Mouse (Mus musculus): Measurements from ENCODE around the gene Tsen54.

- no peak for TF ChIP-seq POLR2A (IDR thresholded peaks at IDR 0.05; ENCODE audit: borderline replicate concordance, extremely low read depth, insufficient read depth, insufficient read length, poor library complexity, severe bottlenecking)
- no peak for TF ChIP-seq CTCF (IDR thresholded peaks at IDR 0.05; ENCODE audit: borderline replicate concordance, extremely low read depth, insufficient read depth, insufficient read length)
Observed at GRCm38 (mm10) chr11:115791919-115792318, 22.6 kb upstream of the Tsen54 start.
